Mouse (Mus musculus) kidney, embryonic 14.5 days (tissue): ENCODE data around the gene Slc16a14. TPM values are rescaled to one million over a fixed set of nuclear protein-coding genes. Genes with fewer than 3 reads are reported as not detected.

ENCODE experiments used
- ATAC-seq: fragments of 200-750 bp; cut with Nextera tagmentation; 2 replicates; pipeline ENCODE4 v1.8.0; 2017; ENCODE audit warnings: moderate number of reproducible peaks, mild to moderate bottlenecking, moderate TSS enrichment, moderate library complexity; ENCODE audit not compliant: low FRiP score, low TSS enrichment
- H3K27ac ChIP-seq: fragments of 300-500 bp; sonication (generic); 2 replicates; pipeline ENCODE4 v1.5.1; 2014; ENCODE audit warnings: low read depth, mild to moderate bottlenecking, low read length, moderate library complexity, mixed read lengths
- H3K27me3 ChIP-seq: fragments of 300-500 bp; sonication (generic); 2 replicates; pipeline ENCODE4 v1.6.1; 2014; ENCODE audit warnings: mild to moderate bottlenecking, low read length; ENCODE audit not compliant: control insufficient read depth, insufficient read depth
- H3K36me3 ChIP-seq: fragments of 300-500 bp; sonication (generic); 2 replicates; pipeline ENCODE4 v1.6.1; 2014; ENCODE audit warnings: low read length, mixed read lengths; ENCODE audit not compliant: control insufficient read depth, insufficient read depth
- H3K4me1 ChIP-seq: fragments of 300-500 bp; sonication (generic); 2 replicates; pipeline ENCODE4 v1.6.1; 2014; ENCODE audit warnings: low read length, mixed read lengths; ENCODE audit not compliant: control insufficient read depth, insufficient read depth
- H3K4me2 ChIP-seq: fragments of 300-500 bp; sonication (generic); replicated peaks from 2 replicates; pipeline ENCODE4 v1.6.1; 2014; ENCODE audit warnings: low read depth, mild to moderate bottlenecking, low read length
- H3K4me3 ChIP-seq: fragments of 300-500 bp; sonication (generic); 2 replicates; pipeline ENCODE4 v1.5.1; 2014; ENCODE audit warnings: mild to moderate bottlenecking, low read length
- H3K9ac ChIP-seq: fragments of 300-500 bp; sonication (generic); 2 replicates; pipeline ENCODE4 v1.6.1; 2014; ENCODE audit warnings: low read depth, mild to moderate bottlenecking, low read length, moderate library complexity
- H3K9me3 ChIP-seq: fragments of 300-500 bp; sonication (generic); 2 replicates; pipeline ENCODE4 v1.6.1; 2016; ENCODE audit warnings: low read length; ENCODE audit not compliant: control insufficient read depth
- WGBS: fragments of 180-500 bp; shearing (Covaris S2); extraction: QIAGEN DNeasy Blood & Tissue Kit; methylation state at CpG from one replicate; pipeline ENCODE4 v1.1.7; 2014; 5-methylcytosine and 5-hydroxymethylcytosine counted together
- polyA plus RNA-seq: library from polyadenylated mRNA; unstranded; fragments of >200 nt; fragmentation: Nextera tagmentation; extraction: Ambion mirVana; gene quantifications from 2 replicates; pipeline ENCODE4 v1.2.1, GENCODE M21; 2014

The Slc16a14 gene
- polyA plus RNA-seq, 1 experiment from 2014 or later: 0.53 TPM

GRCm38 (mm10) chr1:84890503-84890902 lies 44.4 kb downstream of the Slc16a14 start:
- 73% methylated on average over 7 of the region's 7 CpGs for WGBS
- H3K9me3 ChIP-seq: peaks cover 4% of the 10 kb centered on the region; the same call in 1 of the 2 replicates
- H3K4me3 ChIP-seq: no peak overlapping the region
- H3K9ac ChIP-seq: no peak overlapping the region
- no peaks in the 10 kb centered on the region for H3K27me3 ChIP-seq
- no peak for ATAC-seq
- H3K27ac ChIP-seq: no peak overlapping the region
- H3K4me2 ChIP-seq: no peak overlapping the region
- H3K4me1 ChIP-seq: no peaks in the 10 kb centered on the region
- H3K36me3 ChIP-seq: no peaks in the 10 kb centered on the region

- 34% methylated on average over 7 of the region's 7 CpGs for WGBS
- Histone ChIP-seq H3K4me3 (no peak overlapping the region), H3K27ac (no peak overlapping the region), H3K9ac (no peak overlapping the region), H3K4me1 (no peaks in the 10 kb centered on the region), H3K9me3 (peaks cover 4% of the 10 kb centered on the region; the same call in 1 of the 2 replicates), H3K36me3 (no peaks in the 10 kb centered on the region), H3K27me3 (no peaks in the 10 kb centered on the region), H3K4me2 (no peak overlapping the region)
- ATAC-seq: no peak
Measured at GRCm38 (mm10) chr1:84890005-84890393, 44.9 kb downstream of the Slc16a14 start.

GRCm38 (mm10) chr1:84889330-84890004 lies 45.5 kb downstream of the Slc16a14 start:
- Histone ChIP-seq H3K27ac (no peak overlapping the region), H3K36me3 (no peaks in the 10 kb centered on the region), H3K4me2 (no peak overlapping the region), H3K4me3 (no peak overlapping the region), H3K4me1 (no peaks in the 10 kb centered on the region), H3K9me3 (peaks cover 4% of the 10 kb centered on the region; the same call in 1 of the 2 replicates), H3K9ac (no peak overlapping the region), H3K27me3 (no peaks in the 10 kb centered on the region)
- ATAC-seq: no peak
- WGBS: 63% methylated on average over 8 of the region's 8 CpGs

DNA sequence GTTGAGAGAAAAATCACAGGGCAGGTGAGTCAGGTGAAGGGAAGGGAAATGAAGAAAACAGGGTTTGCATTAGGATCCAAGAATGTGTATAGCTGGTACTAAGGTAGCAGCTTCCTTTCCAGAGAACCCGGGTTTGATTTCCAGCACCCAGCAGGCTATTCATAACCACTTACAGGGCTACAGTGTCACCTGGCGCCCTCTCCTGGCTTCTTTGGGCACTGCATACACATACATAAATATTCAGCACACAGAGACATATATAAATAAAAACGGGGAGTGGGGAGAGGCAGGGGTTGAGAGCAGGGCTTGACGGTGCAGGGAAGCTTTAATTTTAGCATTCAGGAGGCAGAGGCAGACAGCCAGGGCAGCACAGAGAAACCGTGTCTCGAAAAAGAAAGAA lies 49.0 kb downstream of the Slc16a14 start:
- no peaks in the 10 kb centered on the region for H3K36me3 ChIP-seq

GRCm38 (mm10) chr1:84885174-84885573 lies 49.8 kb downstream of the Slc16a14 start:
- Histone ChIP-seq H3K27me3 (no peaks in the 10 kb centered on the region), H3K9ac (no peak overlapping the region)
- 86% methylated on average over 3 of the region's 3 CpGs for WGBS

More for the DNA sequence above, 49.0 kb downstream of the Slc16a14 start:
- Histone ChIP-seq H3K4me3 (no peak overlapping the region), H3K4me2 (no peak overlapping the region), H3K9me3 (peaks cover 4% of the 10 kb centered on the region; the same call in 1 of the 2 replicates), H3K9ac (no peak overlapping the region), H3K4me1 (no peaks in the 10 kb centered on the region), H3K27ac (no peak overlapping the region), H3K27me3 (no peaks in the 10 kb centered on the region)
- 87% methylated on average over 6 of the region's 6 CpGs for WGBS
- ATAC-seq: no peak

DNA sequence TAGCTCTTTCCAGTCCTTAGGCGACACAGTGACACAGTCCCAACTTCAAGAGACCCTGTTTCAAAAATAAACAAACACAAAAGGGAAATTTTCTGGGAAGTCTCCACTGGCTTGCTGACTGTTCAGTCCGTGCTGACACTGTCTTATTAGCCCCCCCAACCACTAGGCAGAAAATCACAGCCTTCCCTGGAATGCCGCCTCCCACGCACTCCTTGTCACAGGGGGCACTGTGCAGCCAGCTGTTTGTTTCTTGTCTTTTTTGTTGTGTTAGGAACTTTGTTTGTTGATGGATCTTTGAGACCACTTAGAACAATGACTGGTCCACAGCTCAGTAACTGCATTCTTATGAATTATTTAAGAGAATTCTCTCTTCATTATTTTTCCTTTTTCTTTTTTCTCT lies 51.0 kb downstream of the Slc16a14 start:
- no peaks in the 10 kb centered on the region for H3K36me3 ChIP-seq
- H3K9ac ChIP-seq: no peak overlapping the region
- H3K4me1 ChIP-seq: no peaks in the 10 kb centered on the region
- H3K9me3 ChIP-seq: peaks cover 4% of the 10 kb centered on the region; the same call in 1 of the 2 replicates
- H3K4me2 ChIP-seq: no peak overlapping the region
- 65% methylated on average over 4 of the region's 4 CpGs for WGBS
- no peaks in the 10 kb centered on the region for H3K27me3 ChIP-seq
- no peak overlapping the region for H3K4me3 ChIP-seq
- H3K27ac ChIP-seq: no peak overlapping the region
- ATAC-seq: no peak

More at GRCm38 (mm10) chr1:84885174-84885573, 49.8 kb downstream of the Slc16a14 start:
- Histone ChIP-seq H3K36me3 (no peaks in the 10 kb centered on the region), H3K4me2 (no peak overlapping the region), H3K4me3 (no peak overlapping the region), H3K4me1 (no peaks in the 10 kb centered on the region), H3K9me3 (peaks cover 4% of the 10 kb centered on the region; the same call in 1 of the 2 replicates), H3K27ac (no peak overlapping the region)
- no peak for ATAC-seq

- ATAC-seq: no peak
- no peaks in the 10 kb centered on the region for H3K36me3 ChIP-seq
- H3K4me2 ChIP-seq: no peak overlapping the region
- no peak overlapping the region for H3K4me3 ChIP-seq
- H3K27ac ChIP-seq: no peak overlapping the region
- H3K9me3 ChIP-seq: peaks cover 4% of the 10 kb centered on the region; the same call in 1 of the 2 replicates
- H3K27me3 ChIP-seq: no peaks in the 10 kb centered on the region
- 92% methylated on average over 4 of the region's 4 CpGs for WGBS
- H3K4me1 ChIP-seq: no peaks in the 10 kb centered on the region
- no peak overlapping the region for H3K9ac ChIP-seq
Measured at GRCm38 (mm10) chr1:84882937-84883336, 52.0 kb downstream of the Slc16a14 start.

DNA sequence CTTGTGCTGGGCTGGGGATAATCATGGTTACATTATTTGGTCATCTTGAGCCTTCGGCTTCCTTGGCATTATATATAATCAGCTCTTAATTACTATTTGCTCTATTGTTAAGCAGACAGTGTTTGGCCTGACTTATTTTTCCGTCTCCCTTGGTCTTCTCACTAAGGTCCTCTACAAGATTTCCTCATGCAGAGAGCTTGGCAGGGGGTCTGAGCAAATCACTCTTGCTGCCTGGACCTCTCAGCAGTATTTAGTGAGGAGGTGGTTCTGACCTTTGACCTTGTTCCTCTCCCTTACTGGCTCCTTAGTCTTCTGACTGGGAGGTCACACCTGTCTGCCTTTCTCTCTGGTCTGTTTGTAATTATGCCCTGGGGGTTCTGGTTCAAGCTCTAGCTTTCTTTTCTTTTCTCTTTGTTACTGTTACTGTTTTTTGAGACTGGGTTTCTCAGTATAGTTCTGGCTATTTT lies 52.8 kb downstream of the Slc16a14 start:
- ATAC-seq: no peak
- Histone ChIP-seq H3K4me2 (no peak overlapping the region), H3K36me3 (no peaks in the 10 kb centered on the region), H3K27me3 (no peaks in the 10 kb centered on the region), H3K4me1 (no peaks in the 10 kb centered on the region), H3K9ac (no peak overlapping the region), H3K4me3 (no peak overlapping the region), H3K9me3 (peaks cover 4% of the 10 kb centered on the region; the same call in 1 of the 2 replicates), H3K27ac (no peak overlapping the region)
- WGBS: 59% methylated on average over 2 of the region's 2 CpGs

GRCm38 (mm10) chr1:84881248-84882065 lies 53.5 kb downstream of the Slc16a14 start:
- H3K4me1 ChIP-seq: no peaks in the 10 kb centered on the region
- no peaks in the 10 kb centered on the region for H3K36me3 ChIP-seq
- no peaks in the 10 kb centered on the region for H3K27me3 ChIP-seq
- H3K27ac ChIP-seq: no peak overlapping the region
- H3K9me3 ChIP-seq: peaks cover 4% of the 10 kb centered on the region; the same call in 1 of the 2 replicates
- H3K9ac ChIP-seq: no peak overlapping the region
- 74% methylated on average over 11 of the region's 11 CpGs for WGBS
- no peak overlapping the region for H3K4me3 ChIP-seq
- ATAC-seq: no peak
- H3K4me2 ChIP-seq: no peak overlapping the region
